ENCODE assay signal across 11 mouse cellular contexts in genomic region chr8:61384536-61384935, GRCm38 (mm10).
A peak's percentile ranks its signal among the peaks of the same experiment; 100 is the strongest.
DNase-seq lines count a peak whose midpoint lies in the region; ATAC-seq and TF ChIP-seq lines count a peak whose summit lies in the region.
"Had no signal": no experiment of that assay in that cellular context is flagged by ENCODE, and none has a peak within 500 bp of the region (broad histone marks: within the 10 kb centered on the region; RNA-seq: fewer than 3 reads in every experiment).

No protein-coding gene starts in this region.

- WGBS in lung, embryonic 16.5 days = 76% methylated on average over 9 of the region's 9 CpGs
- 67% methylated on average over 9 of the region's 9 CpGs for WGBS in liver, embryonic 14.5 days (ENCODE audit: insufficient replicate concordance)

- peak overlapping the region; percentile 67; the same call in 1 of the 2 replicates for H3K27ac ChIP-seq in lung, embryonic 16.5 days (ENCODE audit: low read length)
- no peak overlapping the region for H3K27ac ChIP-seq in liver, embryonic 14.5 days
- H3K27ac ChIP-seq: limb, embryonic 10.5 days had no signal

- H3K4me2 ChIP-seq in lung, embryonic 16.5 days (ENCODE audit: low read depth, low read length) = no peak overlapping the region
- H3K4me2 ChIP-seq in liver, embryonic 14.5 days (ENCODE audit: low read depth) = no peak overlapping the region
- H3K4me2 ChIP-seq: midbrain, embryonic 13.5 days had no signal

- peaks cover 10% of the 10 kb centered on the region for H3K36me3 ChIP-seq in lung, embryonic 16.5 days (ENCODE audit: control insufficient read depth, insufficient read depth, low read length)
- H3K36me3 ChIP-seq in G1E (replicated peaks) = peaks cover 2% of the 10 kb centered on the region
- H3K36me3 ChIP-seq in liver, embryonic 14.5 days (replicated peaks; ENCODE audit: control insufficient read depth, insufficient read depth, low read depth) = no peaks in the 10 kb centered on the region

- DNase-seq in heart, adult 11 months = peak; percentile 78
- DNase-seq in heart, postnatal 25 days (ENCODE audit: low spot score) = no peak
- no peak for DNase-seq in lung, postnatal 25 days (ENCODE audit: low spot score)
- peak; percentile 56 for DNase-seq in G1E (ENCODE audit: low spot score)
- DNase-seq in liver, embryonic 14.5 days (ENCODE audit: low read depth in 3 of 3, low spot score in 3 of 3) = no peak
- no peak for DNase-seq in heart, adult 8-10 months (ENCODE audit: low spot score)
- DNase-seq: kidney, postnatal 14 days had no signal

- ATAC-seq in lung, embryonic 16.5 days (ENCODE audit: low read depth) = no peak
- ATAC-seq in G1E (ENCODE audit: extremely low read depth, insufficient number of reproducible peaks, low FRiP score, poor library complexity, severe bottlenecking) = no peak; the same call in 1 of the 2 replicates
- no peak for ATAC-seq in liver, embryonic 14.5 days (ENCODE audit: insufficient read depth)
- no peak for ATAC-seq in erythroid progenitor cell, adult 5-6 weeks (replicated peaks; ENCODE audit: low FRiP score, poor library complexity, severe bottlenecking)
- ATAC-seq: midbrain, embryonic 13.5 days had no signal

- H3K27me3 ChIP-seq in lung, embryonic 16.5 days (ENCODE audit: control insufficient read depth, insufficient read depth, low read depth, low read length) = no peaks in the 10 kb centered on the region
- H3K27me3 ChIP-seq in G1E (ENCODE audit: insufficient read depth, low read length) = no peaks in the 10 kb centered on the region
- H3K27me3 ChIP-seq in liver, embryonic 14.5 days (ENCODE audit: control insufficient read depth, insufficient read depth, low read length) = no peaks in the 10 kb centered on the region
- H3K27me3 ChIP-seq: midbrain, embryonic 13.5 days had no signal

- H3K9me3 ChIP-seq in lung, embryonic 16.5 days (ENCODE audit: control insufficient read depth, low read length) = no peaks in the 10 kb centered on the region
- no peaks in the 10 kb centered on the region for H3K9me3 ChIP-seq in G1E (replicated peaks)
- no peaks in the 10 kb centered on the region for H3K9me3 ChIP-seq in liver, embryonic 14.5 days (ENCODE audit: control insufficient read depth, low read length)
- H3K9me3 ChIP-seq: limb, embryonic 10.5 days; midbrain, embryonic 13.5 days had no signal

- peaks cover 19% of the 10 kb centered on the region for H3K4me1 ChIP-seq in lung, embryonic 16.5 days (replicated peaks; ENCODE audit: control insufficient read depth, insufficient read depth, low read length)
- H3K4me1 ChIP-seq in G1E (ENCODE audit: insufficient read depth, low read depth, low read length) = peaks cover 8% of the 10 kb centered on the region
- no peaks in the 10 kb centered on the region for H3K4me1 ChIP-seq in liver, embryonic 14.5 days (replicated peaks; ENCODE audit: control insufficient read depth in 2 of 2, insufficient read depth in 2 of 2, low read length in 1 of 2)

- TF ChIP-seq EP300 in liver, embryonic 14.5 days (IDR thresholded peaks at IDR 0.05; ENCODE audit: low read depth) = no peak

- peak; percentile 60 for TF ChIP-seq CTCF in G1E (IDR thresholded peaks at IDR 0.05; ENCODE audit: low read depth, low read length)
- peak; percentile 68 for TF ChIP-seq CTCF in liver, embryonic 14.5 days (IDR thresholded peaks at IDR 0.05; ENCODE audit: low read depth)

- no peak overlapping the region for H3K4me3 ChIP-seq in lung, embryonic 16.5 days (ENCODE audit: low read length)
- no peak overlapping the region for H3K4me3 ChIP-seq in G1E (ENCODE audit: low read depth, low read length)
- H3K4me3 ChIP-seq in liver, embryonic 14.5 days (ENCODE audit: insufficient read depth in 1 of 2, low read depth in 2 of 2, low read length in 2 of 2) = no peak overlapping the region
- H3K4me3 ChIP-seq: limb, embryonic 10.5 days; midbrain, embryonic 13.5 days had no signal

- H3K9ac ChIP-seq in lung, embryonic 16.5 days (ENCODE audit: low read length) = no peak overlapping the region
- H3K9ac ChIP-seq in liver, embryonic 14.5 days (replicated peaks) = no peak overlapping the region
- H3K9ac ChIP-seq: midbrain, embryonic 13.5 days had no signal

- intact Hi-C loops in heart, postnatal 25 days (cut with DNase I) = no loop called here

Comparison
In these comparisons a context has a peak if more than half of its experiments do, and no peak if none do; other contexts are left out.
1. DNase-seq: peak in heart, adult 11 months (single experiment) and G1E (single experiment); none in heart, postnatal 25 days (single experiment), lung, postnatal 25 days (single experiment), liver, embryonic 14.5 days (0 of 3) and heart, adult 8-10 months (single experiment).